9 mouse cellular contexts compared by ENCODE assay signal in genomic region chr13:107641926-107642657, GRCm38 (mm10).
DNase-seq lines count a peak whose midpoint lies in the region; ATAC-seq lines count a peak whose summit lies in the region.
"Had no signal": no experiment of that assay in that cellular context is flagged by ENCODE, and none has a peak within 500 bp of the region (broad histone marks: within the 10 kb centered on the region; RNA-seq: fewer than 3 reads in every experiment).

No protein-coding gene starts in this region.

- H3K4me2 ChIP-seq in forebrain, embryonic 11.5 days (ENCODE audit: low read depth, low read length, severe bottlenecking) = no peak overlapping the region
- H3K4me2 ChIP-seq: limb, embryonic 15.5 days had no signal

- H3K4me3 ChIP-seq in forebrain, embryonic 11.5 days (ENCODE audit: low read depth, low read length) = no peak overlapping the region
- H3K4me3 ChIP-seq: limb, embryonic 15.5 days had no signal

- no peaks in the 10 kb centered on the region for H3K9me3 ChIP-seq in forebrain, embryonic 11.5 days (ENCODE audit: control insufficient read depth, low read length)
- H3K9me3 ChIP-seq: limb, embryonic 15.5 days had no signal

- no peak overlapping the region for H3K9ac ChIP-seq in forebrain, embryonic 11.5 days (ENCODE audit: low read length)
- H3K9ac ChIP-seq: limb, embryonic 15.5 days had no signal

- H3K27me3 ChIP-seq in forebrain, embryonic 11.5 days (ENCODE audit: control insufficient read depth, insufficient read depth, low read length) = peaks cover 3% of the 10 kb centered on the region; the same call in 1 of the 2 replicates

- DNase-seq in embryo, embryonic 10 days (ENCODE audit: low spot score) = peak; percentile 28
- no peak for DNase-seq in embryo, embryonic 9.5 days (ENCODE audit: extremely low spot score)
- peak; percentile 45 for DNase-seq in adrenal gland, postnatal 14 days
- no peak for DNase-seq in forebrain, embryonic 11.5 days (ENCODE audit: low spot score)
- DNase-seq in kidney, postnatal 14 days = peak; percentile 52
- DNase-seq in lung, postnatal 14 days = peak; percentile 48
- DNase-seq in right cerebral cortex, postnatal 4 days = peak; percentile 72
- DNase-seq in thymus, postnatal 0 days (ENCODE audit: low spot score) = no peak

- no peaks in the 10 kb centered on the region for H3K36me3 ChIP-seq in forebrain, embryonic 11.5 days (ENCODE audit: control insufficient read depth, insufficient read depth, low read length)
- H3K36me3 ChIP-seq: limb, embryonic 15.5 days had no signal

- peaks cover 8% of the 10 kb centered on the region; the same call in 1 of the 2 replicates for H3K4me1 ChIP-seq in forebrain, embryonic 11.5 days (replicated peaks; ENCODE audit: control insufficient read depth, insufficient read depth, low read length)

- peak overlapping the region; percentile 7; the same call in 1 of the 2 replicates for H3K27ac ChIP-seq in forebrain, embryonic 11.5 days (ENCODE audit: low read depth, low read length)
- H3K27ac ChIP-seq: limb, embryonic 15.5 days had no signal

- peak; percentile 57 for ATAC-seq in forebrain, embryonic 11.5 days (replicated peaks; ENCODE audit: low FRiP score)

- 44% methylated on average over 14 of the region's 14 CpGs for WGBS in forebrain, embryonic 11.5 days

Comparison
In these comparisons a context has a peak if more than half of its experiments do, and no peak if none do; other contexts are left out.
1. DNase-seq: peak in embryo, embryonic 10 days (single experiment), adrenal gland, postnatal 14 days (single experiment), kidney, postnatal 14 days (single experiment), lung, postnatal 14 days (single experiment) and right cerebral cortex, postnatal 4 days (single experiment); none in embryo, embryonic 9.5 days (single experiment), forebrain, embryonic 11.5 days (single experiment) and thymus, postnatal 0 days (single experiment).